Mouse (Mus musculus): ENCODE data around the gene Sugt1. TPM values are rescaled to one million over a fixed set of nuclear protein-coding genes. Genes with fewer than 3 reads are reported as not detected.

Gene Sugt1
- total and polyA plus RNA-seq, 3 experiments = 135 to 616 (median 175) TPM

DNA sequence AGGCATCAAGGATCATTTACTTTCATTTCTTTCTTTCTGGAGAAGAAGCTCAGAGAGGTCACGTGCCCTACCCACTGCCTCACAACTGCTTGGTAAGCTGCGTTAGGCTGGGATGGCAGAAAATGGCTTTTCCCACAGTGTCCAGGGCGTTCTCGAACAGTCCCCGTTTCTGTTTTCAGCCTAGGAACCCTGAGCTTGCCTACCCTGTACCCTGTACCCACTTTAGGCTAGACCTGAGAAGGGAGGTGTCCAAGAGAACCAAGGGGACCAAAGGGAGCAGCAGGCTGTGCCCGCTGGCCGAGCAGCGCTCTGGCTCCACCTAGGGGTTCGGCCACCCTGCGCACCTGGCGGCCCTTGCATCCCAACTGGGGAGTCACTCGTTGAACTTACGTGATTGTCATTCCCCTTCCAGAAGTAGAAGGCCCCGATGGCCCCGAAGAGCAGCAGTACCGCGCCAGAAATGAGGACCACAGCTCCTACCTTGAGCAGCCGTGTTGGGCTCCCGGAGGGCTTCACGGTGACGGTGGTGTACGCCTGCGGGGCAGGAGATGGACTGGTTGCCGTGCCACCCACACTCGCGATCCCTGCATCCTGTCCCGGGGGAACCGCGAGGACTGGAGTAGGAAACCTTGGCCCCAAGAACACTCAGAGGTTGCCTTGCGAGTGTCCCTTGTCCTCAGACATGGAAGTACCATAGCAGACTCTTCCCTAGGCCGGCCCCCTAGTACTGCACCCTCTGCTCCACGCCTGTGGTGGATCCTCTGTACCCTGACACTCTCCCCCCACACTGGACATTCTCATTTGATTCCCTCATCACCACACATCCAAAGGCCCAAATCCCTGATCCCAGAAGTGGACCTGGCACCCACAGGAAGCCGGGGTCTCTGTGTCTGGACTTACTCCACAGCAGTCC, 73.8 kb downstream of the Sugt1 start (continued):
- TF ChIP-seq MYB (IDR thresholded peaks at IDR 0.05; ENCODE audit: low read depth, low read length) (no peak), GABPA (IDR thresholded peaks at IDR 0.05; ENCODE audit: low read depth, low read length) (no peak), ETS1 (IDR thresholded peaks at IDR 0.05; ENCODE audit: low read depth, low read length) (no peak), POLR2AphosphoS5 (IDR thresholded peaks at IDR 0.05; ENCODE audit: borderline replicate concordance, low read depth, low read length) (no peak), USF2 (IDR thresholded peaks at IDR 0.05; ENCODE audit: borderline replicate concordance in 1 of 2, insufficient read depth in 1 of 2, low read depth in 1 of 2, low read length in 2 of 2) (peak in 1 of 2 experiments; percentile 47; a peak in 1 of 4 replicates), MAFK (IDR thresholded peaks at IDR 0.05; ENCODE audit: borderline replicate concordance, low read depth, low read length) (no peak), RAD21 (IDR thresholded peaks at IDR 0.05; ENCODE audit: low read depth, low read length) (peak; percentile 77), MAX (IDR thresholded peaks at IDR 0.05; ENCODE audit: low read length) (peak; percentile 27; the same call in 1 of the 2 replicates), ZNF384 (IDR thresholded peaks at IDR 0.05; ENCODE audit: low read depth, low read length) (no peak)

DNA sequence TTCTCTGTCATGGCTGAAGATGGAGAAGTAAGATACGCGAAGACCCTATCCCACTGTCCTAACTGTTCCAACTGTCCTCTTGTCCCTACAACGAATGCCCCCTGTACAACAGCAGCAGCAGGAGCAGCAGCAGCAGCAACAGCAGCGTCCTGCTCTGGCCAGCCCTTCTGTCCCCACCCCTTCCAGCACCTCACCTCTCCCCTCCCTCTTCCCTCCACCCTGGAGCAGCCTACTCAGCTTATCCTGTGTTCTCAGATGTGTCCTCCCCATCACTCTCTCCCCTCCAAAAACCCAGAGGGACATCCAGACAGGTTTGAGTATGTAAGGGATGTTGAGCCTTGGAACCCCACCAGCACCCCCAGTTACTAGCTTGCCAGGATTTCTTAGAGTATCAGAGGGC, 74.5 kb downstream of the Sugt1 start, which contains the start of gene Cnmd:
Cnmd (minus strand) TSS at position 170 of the 400 bp plus-strand sequence.
- Histone ChIP-seq H3K9me3 (replicated peaks; ENCODE audit: insufficient read depth, low read length) (no peaks in the 10 kb centered on the region), H3K9ac (ENCODE audit: control insufficient read depth, low read depth, low read length, poor library complexity, severe bottlenecking) (no peak within 1 kb of the TSS), H3K4me3 (ENCODE audit: control insufficient read depth in 1 of 2, insufficient read depth in 1 of 2, low read depth in 2 of 2, low read length in 2 of 2) (no peak within 1 kb of the TSS), H3K27ac (ENCODE audit: control insufficient read depth, low read depth, low read length) (no peak within 1 kb of the TSS), H3K79me2 (ENCODE audit: control insufficient read depth, insufficient read depth, low read length, poor library complexity) (no peaks in the 10 kb centered on the region), H3K4me1 (ENCODE audit: control insufficient read depth in 1 of 2, insufficient read depth in 2 of 2, low read length in 2 of 2) (no peaks in the 10 kb centered on the region), H3K27me3 (ENCODE audit: control insufficient read depth in 1 of 2, insufficient read depth in 2 of 2, low read length in 2 of 2) (no peaks in the 10 kb centered on the region), H3K36me3 (ENCODE audit: control insufficient read depth in 1 of 2, insufficient read depth in 2 of 2, low read length in 2 of 2) (no peaks in the 10 kb centered on the region)
- TF ChIP-seq NELFE (IDR thresholded peaks at IDR 0.05; ENCODE audit: low read depth, low read length) = no peak
- no peak for TF ChIP-seq MAZ (IDR thresholded peaks at IDR 0.05; ENCODE audit: low read depth, low read length)
- no peak for TF ChIP-seq KAT2A (conservative IDR thresholded peaks at IDR 0.05; ENCODE audit: low read depth, low read length)
- no peak for TF ChIP-seq MYC (IDR thresholded peaks at IDR 0.05; ENCODE audit: low read depth, low read length)
- no peak for TF ChIP-seq MAX (IDR thresholded peaks at IDR 0.05; ENCODE audit: low read length)
- no peak for TF ChIP-seq SIN3A (IDR thresholded peaks at IDR 0.05; ENCODE audit: low read length)
- no peak for DNase-seq (ENCODE audit: low read depth, low spot score)

DNA sequence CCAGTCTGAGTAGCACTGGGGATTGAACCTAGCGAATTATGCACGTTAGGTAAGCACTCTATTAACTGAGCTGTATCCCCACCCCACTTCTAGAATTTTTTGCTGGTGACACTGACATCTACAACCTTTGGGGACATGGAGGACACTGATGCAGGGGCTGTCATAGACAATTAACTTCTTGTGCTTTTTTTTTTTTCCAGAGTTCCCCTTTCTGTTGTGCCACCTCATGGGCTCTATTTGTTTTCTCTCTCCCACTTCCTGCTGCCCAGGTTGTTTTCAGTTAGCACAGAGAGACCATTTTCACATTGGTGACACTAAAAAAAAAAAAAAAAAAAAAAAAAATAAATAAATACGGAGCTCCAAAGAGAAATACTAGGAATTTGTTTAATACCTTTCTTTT, 83.5 kb downstream of the Sugt1 start:
- Histone ChIP-seq H3K79me2 (ENCODE audit: control insufficient read depth, insufficient read depth, low read length, poor library complexity) (no peaks in the 10 kb centered on the region), H3K4me3 (ENCODE audit: control insufficient read depth in 1 of 2, insufficient read depth in 1 of 2, low read depth in 2 of 2, low read length in 2 of 2) (no peak overlapping the region), H3K36me3 (ENCODE audit: control insufficient read depth in 1 of 2, insufficient read depth in 2 of 2, low read length in 2 of 2) (no peaks in the 10 kb centered on the region), H3K4me1 (ENCODE audit: control insufficient read depth in 1 of 2, insufficient read depth in 2 of 2, low read length in 2 of 2) (no peaks in the 10 kb centered on the region), H3K9me3 (replicated peaks; ENCODE audit: insufficient read depth, low read length) (no peaks in the 10 kb centered on the region), H3K27ac (ENCODE audit: control insufficient read depth, low read depth, low read length) (no peak overlapping the region), H3K9ac (ENCODE audit: control insufficient read depth, low read depth, low read length, poor library complexity, severe bottlenecking) (no peak overlapping the region), H3K27me3 (ENCODE audit: control insufficient read depth in 1 of 2, insufficient read depth in 2 of 2, low read length in 2 of 2) (peaks cover 0 to 1% of the 10 kb centered on the region in 2 experiments; a peak in 1 of 4 replicates)
- TF ChIP-seq ZNF384 (IDR thresholded peaks at IDR 0.05; ENCODE audit: low read depth, low read length) (peak; percentile 57), ELF1 (IDR thresholded peaks at IDR 0.05; ENCODE audit: low read depth, low read length) (no peak)
- DNase-seq (ENCODE audit: low read depth, low spot score) = no peak

Data from MEL (cell line).